Mouse (Mus musculus) bone marrow, adult 2 months (tissue): ENCODE data around the gene Kctd21.

Experiments used
- CTCF ChIP-seq: fragments of 200-500 bp; IDR thresholded peaks from 2 replicates; pipeline ENCODE4 v1.5.1; 2011; ENCODE audit warnings: low read length, control low read depth; ENCODE audit not compliant: control insufficient read depth, insufficient read depth
- POLR2A ChIP-seq: fragments of 200-500 bp; IDR thresholded peaks from 2 replicates; pipeline ENCODE4 v1.6.1; 2011; ENCODE audit warnings: low read depth, mild to moderate bottlenecking, control low read depth, low read length, borderline replicate concordance; ENCODE audit not compliant: control insufficient read depth

GRCm38 (mm10) chr7:97310341-97310635 lies 21.8 kb upstream of the Kctd21 start:
- TF ChIP-seq POLR2A, result no peak
- TF ChIP-seq CTCF, result no peak
